Comparison of ENCODE assay signal across 35 mouse cellular contexts in the genomic region with DNA sequence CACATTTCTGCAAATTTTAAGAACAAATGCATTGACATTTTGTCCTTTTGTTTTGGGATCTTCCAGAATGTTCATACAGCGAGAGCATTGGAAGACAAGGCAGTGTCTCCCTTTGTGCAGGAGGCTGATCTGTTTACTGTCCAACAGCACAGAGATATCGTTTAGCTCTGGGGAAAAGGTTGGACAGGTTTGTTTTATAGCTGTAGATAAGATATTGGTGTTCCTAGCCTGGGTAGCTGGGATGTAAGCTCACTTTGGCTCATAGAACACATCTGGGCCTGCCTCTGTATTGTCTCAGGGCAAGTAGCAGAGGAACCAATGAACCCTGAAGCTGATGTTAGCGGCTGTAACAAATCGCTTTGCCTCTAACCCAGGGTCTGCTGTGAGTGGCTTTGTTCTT. TPM values are rescaled to one million over a fixed set of nuclear protein-coding genes. Genes with fewer than 3 reads are reported as not detected.
"Had no signal": no experiment of that assay in that cellular context is flagged by ENCODE, and none has a peak within 500 bp of the region (broad histone marks: within the 10 kb centered on the region; RNA-seq: fewer than 3 reads in every experiment).

No protein-coding gene starts in this region.

- H3K4me1 ChIP-seq: heart, embryonic 12.5 days; heart, embryonic 15.5 days; hindbrain, embryonic 10.5 days; hindbrain, embryonic 12.5 days; hindbrain, embryonic 13.5 days; hindbrain, embryonic 15.5 days had no signal

- ATAC-seq: hindbrain, embryonic 16.5 days; hindbrain, postnatal 0 days; inflammation-experienced regulatory T-cells, adult 6 months had no signal

- H3K36me3 ChIP-seq: heart, embryonic 10.5 days; heart, embryonic 12.5 days; heart, embryonic 13.5 days; heart, embryonic 15.5 days; hindbrain, embryonic 10.5 days; hindbrain, embryonic 12.5 days; hindbrain, embryonic 13.5 days; hindbrain, embryonic 15.5 days; kidney, embryonic 15.5 days had no signal

- H3K9ac ChIP-seq: heart, embryonic 12.5 days; heart, embryonic 13.5 days; heart, embryonic 15.5 days; hindbrain, embryonic 12.5 days; hindbrain, embryonic 13.5 days; hindbrain, embryonic 14.5 days; hindbrain, embryonic 15.5 days; kidney, embryonic 15.5 days had no signal

- H3K27me3 ChIP-seq: heart, embryonic 12.5 days; heart, embryonic 13.5 days; heart, embryonic 15.5 days; hindbrain, embryonic 12.5 days; hindbrain, embryonic 13.5 days; hindbrain, embryonic 15.5 days; kidney, embryonic 15.5 days had no signal

- H3K9me3 ChIP-seq: heart, embryonic 10.5 days; heart, embryonic 12.5 days; heart, embryonic 13.5 days; heart, embryonic 15.5 days; hindbrain, embryonic 10.5 days; hindbrain, embryonic 12.5 days; hindbrain, embryonic 13.5 days; hindbrain, embryonic 15.5 days; kidney, embryonic 15.5 days had no signal

- H3K27ac ChIP-seq: heart, embryonic 10.5 days; heart, embryonic 13.5 days; heart, embryonic 15.5 days; hindbrain, embryonic 10.5 days; hindbrain, embryonic 12.5 days; hindbrain, embryonic 13.5 days; hindbrain, embryonic 14.5 days; hindbrain, embryonic 15.5 days; hindbrain, postnatal 0 days; kidney, embryonic 15.5 days; kidney, postnatal 0 days; layer of hippocampus, adult 2 months; left cerebral cortex, adult 2 months had no signal

- H3K4me2 ChIP-seq: heart, embryonic 11.5 days; heart, embryonic 12.5 days; heart, embryonic 13.5 days; heart, embryonic 15.5 days; hindbrain, embryonic 12.5 days; hindbrain, embryonic 13.5 days; hindbrain, embryonic 14.5 days; hindbrain, embryonic 15.5 days; kidney, embryonic 15.5 days had no signal

- DNase-seq: heart, postnatal 10 days; heart, postnatal 14 days; heart, postnatal 36 days; heart, postnatal 4 days; kidney, adult 11 months; kidney, adult 18-20 months; kidney, adult 2 months; kidney, adult 8-10 months; kidney, adult 9 months; kidney, postnatal 10 days; kidney, postnatal 14 days; kidney, postnatal 25 days; kidney, postnatal 36 days; kidney, postnatal 4 days; layer of hippocampus, adult 9-11 months; layer of hippocampus, postnatal 36 days had no signal

- H3K4me3 ChIP-seq: heart, embryonic 10.5 days; heart, embryonic 12.5 days; heart, embryonic 13.5 days; heart, embryonic 15.5 days; hindbrain, embryonic 10.5 days; hindbrain, embryonic 12.5 days; hindbrain, embryonic 13.5 days; hindbrain, embryonic 15.5 days; kidney, embryonic 15.5 days; layer of hippocampus, adult 2 months; left cerebral cortex, adult 2 months had no signal

RNA-seq across cellular contexts. Expression of a gene that starts 11.9 kb away (rescaled TPM):
- polyA plus RNA-seq: heart, embryonic 14.5 days; heart, embryonic 15.5 days; heart, postnatal 0 days; hindbrain, embryonic 13.5 days; hindbrain, embryonic 14.5 days; hindbrain, embryonic 15.5 days; hindbrain, embryonic 16.5 days; hindbrain, postnatal 0 days had no signal
